Mouse (Mus musculus) heart, embryonic 10.5 days (tissue): ENCODE data around the gene Pld6. TPM values are rescaled to one million over a fixed set of nuclear protein-coding genes. Genes with fewer than 3 reads are reported as not detected.

Experiments
- DNase-seq: peaks from one replicate; pipeline ENCODE4 v3.0.0-alpha.2; 2017; ENCODE audit warnings: low spot score
- H3K27ac ChIP-seq: fragments of 300-500 bp; sonication (generic); 2 replicates; pipeline ENCODE4 v1.5.1; 2016; ENCODE audit warnings: mild to moderate bottlenecking
- H3K27me3 ChIP-seq: fragments of 300-500 bp; sonication (generic); 2 replicates; pipeline ENCODE4 v1.6.1; 2016; ENCODE audit warnings: mild to moderate bottlenecking; ENCODE audit not compliant: poor library complexity, insufficient read depth, severe bottlenecking
- H3K36me3 ChIP-seq: fragments of 300-500 bp; sonication (generic); 2 replicates; pipeline ENCODE4 v1.6.1; 2016; ENCODE audit warnings: mild to moderate bottlenecking, moderate library complexity
- H3K4me1 ChIP-seq: fragments of 300-500 bp; sonication (generic); 2 replicates; pipeline ENCODE4 v1.6.1; 2016; ENCODE audit warnings: mild to moderate bottlenecking
- H3K4me3 ChIP-seq: fragments of 300-500 bp; sonication (generic); 2 replicates; pipeline ENCODE4 v1.5.1; 2016; ENCODE audit warnings: mild to moderate bottlenecking, moderate library complexity
- H3K9me3 ChIP-seq: fragments of 300-500 bp; sonication (generic); 2 replicates; pipeline ENCODE4 v1.6.1; 2016; ENCODE audit warnings: mild to moderate bottlenecking, moderate library complexity
- WGBS: fragments of 180-500 bp; shearing (Covaris S2); methylation state at CpG from one replicate; pipeline ENCODE4 v1.1.7; 2016; 5-methylcytosine and 5-hydroxymethylcytosine counted together
- polyA plus RNA-seq: library from polyadenylated mRNA; unstranded; fragments of >200 nt; fragmentation: Nextera tagmentation; extraction: Ambion mirVana; gene quantifications from 2 replicates; pipeline ENCODE4 v1.2.1, GENCODE M21; 2016

Pld6 gene
- polyA plus RNA-seq, 1 experiment from 2014 or later = 5.3 TPM

GRCm38 (mm10) chr11:59805656-59806055 is 18.2 kb upstream of the Pld6 start:
- Histone ChIP-seq H3K4me1 (peaks cover 12% of the 10 kb centered on the region), H3K9me3 (no peaks in the 10 kb centered on the region), H3K27me3 (no peaks in the 10 kb centered on the region), H3K36me3 (peaks cover 71% of the 10 kb centered on the region), H3K27ac (no peak overlapping the region), H3K4me3 (no peak overlapping the region)
- 91% methylated on average over 2 of the region's 2 CpGs for WGBS
- DNase-seq = no peak

- Histone ChIP-seq H3K27ac (no peak overlapping the region), H3K4me1 (peaks cover 12% of the 10 kb centered on the region), H3K27me3 (no peaks in the 10 kb centered on the region), H3K36me3 (peaks cover 75% of the 10 kb centered on the region), H3K9me3 (no peaks in the 10 kb centered on the region), H3K4me3 (no peak overlapping the region)
- 95% methylated on average over 1 of the region's 1 CpGs for WGBS
- no peak for DNase-seq
Measured at GRCm38 (mm10) chr11:59805256-59805655, 17.8 kb upstream of the Pld6 start.

- Histone ChIP-seq H3K4me3 (no peak overlapping the region), H3K9me3 (no peaks in the 10 kb centered on the region), H3K36me3 (peaks cover 82% of the 10 kb centered on the region), H3K27me3 (no peaks in the 10 kb centered on the region), H3K27ac (no peak overlapping the region), H3K4me1 (peaks cover 12% of the 10 kb centered on the region)
- DNase-seq = no peak
- 90% methylated on average over 22 of the region's 22 CpGs for WGBS
Measured at GRCm38 (mm10) chr11:59804409-59805110, 17.1 kb upstream of the Pld6 start.

GRCm38 (mm10) chr11:59803516-59803915 is 16.1 kb upstream of the Pld6 start:
- H3K9me3 ChIP-seq = no peaks in the 10 kb centered on the region

GRCm38 (mm10) chr11:59801881-59802280 is 14.4 kb upstream of the Pld6 start:
- Histone ChIP-seq H3K27me3 (no peaks in the 10 kb centered on the region), H3K27ac (no peak overlapping the region), H3K36me3 (peaks cover 100% of the 10 kb centered on the region), H3K9me3 (no peaks in the 10 kb centered on the region), H3K4me1 (no peaks in the 10 kb centered on the region), H3K4me3 (no peak overlapping the region)
- no peak for DNase-seq
- 94% methylated on average over 8 of the region's 8 CpGs for WGBS

More at GRCm38 (mm10) chr11:59803516-59803915, 16.1 kb upstream of the Pld6 start:
- DNase-seq = no peak
- H3K4me1 ChIP-seq = peaks cover 4% of the 10 kb centered on the region
- H3K27me3 ChIP-seq = no peaks in the 10 kb centered on the region
- peaks cover 93% of the 10 kb centered on the region for H3K36me3 ChIP-seq
- no peak overlapping the region for H3K4me3 ChIP-seq
- H3K27ac ChIP-seq = no peak overlapping the region
- 89% methylated on average over 14 of the region's 14 CpGs for WGBS

GRCm38 (mm10) chr11:59800412-59800811 is 13.0 kb upstream of the Pld6 start:
- no peak for DNase-seq
- WGBS = 92% methylated on average over 10 of the region's 10 CpGs
- Histone ChIP-seq H3K27me3 (no peaks in the 10 kb centered on the region), H3K27ac (no peak overlapping the region), H3K9me3 (no peaks in the 10 kb centered on the region), H3K36me3 (peaks cover 99% of the 10 kb centered on the region), H3K4me1 (no peaks in the 10 kb centered on the region), H3K4me3 (no peak overlapping the region)

GRCm38 (mm10) chr11:59793390-59793789 is 5.9 kb upstream of the Pld6 start:
- Histone ChIP-seq H3K4me1 (no peaks in the 10 kb centered on the region), H3K36me3 (peaks cover 72% of the 10 kb centered on the region), H3K4me3 (no peak overlapping the region), H3K9me3 (no peaks in the 10 kb centered on the region), H3K27me3 (0 out of 2 replicates have a peak, but pooled peaks cover 7% of the 10 kb centered on the region), H3K27ac (no peak overlapping the region)
- no peak for DNase-seq
- WGBS = 90% methylated on average over 6 of the region's 6 CpGs

- H3K9me3 ChIP-seq = no peaks in the 10 kb centered on the region
- no peak overlapping the region for H3K27ac ChIP-seq
- WGBS = 84% methylated on average over 1 of the region's 1 CpGs
- H3K27me3 ChIP-seq = peaks cover 32% of the 10 kb centered on the region
- no peak overlapping the region for H3K4me3 ChIP-seq
- H3K4me1 ChIP-seq = peaks cover 23% of the 10 kb centered on the region
- H3K36me3 ChIP-seq = peaks cover 32% of the 10 kb centered on the region
- DNase-seq = no peak
Measured at GRCm38 (mm10) chr11:59789311-59789710, 1.9 kb upstream of the Pld6 start.

- Histone ChIP-seq H3K4me1 (peaks cover 30% of the 10 kb centered on the region), H3K27ac (peak overlapping the region; percentile 84), H3K9me3 (no peaks in the 10 kb centered on the region), H3K36me3 (peaks cover 7% of the 10 kb centered on the region), H3K4me3 (peak overlapping the region; percentile 69), H3K27me3 (peaks cover 32% of the 10 kb centered on the region)
- 48% methylated on average over 15 of the region's 15 CpGs for WGBS
- DNase-seq = no peak
Measured at GRCm38 (mm10) chr11:59786444-59787198, 824 bp downstream of the Pld6 start.

GRCm38 (mm10) chr11:59783591-59783990 is 3.9 kb downstream of the Pld6 start:
- H3K36me3 ChIP-seq = peaks cover 5% of the 10 kb centered on the region
- no peak overlapping the region for H3K4me3 ChIP-seq
- peaks cover 40% of the 10 kb centered on the region for H3K4me1 ChIP-seq
- no peak for DNase-seq
- no peaks in the 10 kb centered on the region for H3K9me3 ChIP-seq
- H3K27me3 ChIP-seq = peaks cover 27% of the 10 kb centered on the region
- WGBS = 86% methylated on average over 6 of the region's 6 CpGs
- no peak overlapping the region for H3K27ac ChIP-seq

- Histone ChIP-seq H3K4me1 (peaks cover 35% of the 10 kb centered on the region), H3K9me3 (no peaks in the 10 kb centered on the region), H3K36me3 (peaks cover 19% of the 10 kb centered on the region), H3K27me3 (peaks cover 21% of the 10 kb centered on the region), H3K27ac (no peak overlapping the region), H3K4me3 (no peak overlapping the region)
- 78% methylated on average over 7 of the region's 7 CpGs for WGBS
- no peak for DNase-seq
Measured at GRCm38 (mm10) chr11:59782091-59782590, 5.3 kb downstream of the Pld6 start.

- 79% methylated on average over 4 of the region's 4 CpGs for WGBS
- peaks cover 24% of the 10 kb centered on the region for H3K4me1 ChIP-seq
- H3K27ac ChIP-seq = no peak overlapping the region
- H3K4me3 ChIP-seq = no peak overlapping the region
- DNase-seq = no peak
- H3K36me3 ChIP-seq = peaks cover 38% of the 10 kb centered on the region
- H3K27me3 ChIP-seq = peaks cover 4% of the 10 kb centered on the region; the same call in 1 of the 2 replicates
- H3K9me3 ChIP-seq = no peaks in the 10 kb centered on the region
Measured at GRCm38 (mm10) chr11:59780241-59780640, 7.2 kb downstream of the Pld6 start.

- Histone ChIP-seq H3K4me3 (no peak overlapping the region), H3K4me1 (peaks cover 19% of the 10 kb centered on the region), H3K27ac (no peak overlapping the region), H3K9me3 (no peaks in the 10 kb centered on the region), H3K27me3 (no peaks in the 10 kb centered on the region), H3K36me3 (peaks cover 41% of the 10 kb centered on the region)
- 80% methylated on average over 4 of the region's 4 CpGs for WGBS
- no peak for DNase-seq
Measured at GRCm38 (mm10) chr11:59779406-59779805, 8.0 kb downstream of the Pld6 start.
